Mouse (Mus musculus): ENCODE data around the gene Eif4g1. TPM values are rescaled to one million over a fixed set of nuclear protein-coding genes. Genes with fewer than 3 reads are reported as not detected.
A peak's percentile ranks its signal among the peaks of the same experiment; 100 is the strongest.

Eif4g1 gene
- polyA plus RNA-seq, 1 experiment from 2014 or later: 267 TPM

- H3K4me3 ChIP-seq: no peak overlapping the region
- no peaks in the 10 kb centered on the region for H3K36me3 ChIP-seq
- peak; percentile 76 for DNase-seq (ENCODE audit: low spot score)
- no peaks in the 10 kb centered on the region for H3K9me3 ChIP-seq (replicated peaks)
- 3% methylated on average over 8 of the region's 8 CpGs for WGBS
- no peak overlapping the region for H3K27ac ChIP-seq
- no peaks in the 10 kb centered on the region for H3K27me3 ChIP-seq (ENCODE audit: low read depth, poor library complexity, severe bottlenecking)
- H3K4me1 ChIP-seq: no peaks in the 10 kb centered on the region
Measured at GRCm38 (mm10) chr16:20642161-20642560, 26.0 kb upstream of the Eif4g1 start.

GRCm38 (mm10) chr16:20643911-20644310 lies 24.2 kb upstream of the Eif4g1 start:
- Histone ChIP-seq H3K4me1 (no peaks in the 10 kb centered on the region), H3K9me3 (replicated peaks) (no peaks in the 10 kb centered on the region), H3K27me3 (ENCODE audit: low read depth, poor library complexity, severe bottlenecking) (no peaks in the 10 kb centered on the region), H3K4me3 (no peak overlapping the region), H3K36me3 (no peaks in the 10 kb centered on the region), H3K27ac (no peak overlapping the region)
- no peak for DNase-seq (ENCODE audit: low spot score)
- WGBS: 87% methylated on average over 7 of the region's 7 CpGs

GRCm38 (mm10) chr16:20651076-20651946 lies 16.8 kb upstream of the Eif4g1 start, which contains the start of gene Psmd2:
TSS of gene Psmd2 (plus strand) at chr16:20651652.
- H3K9me3 ChIP-seq (replicated peaks): no peaks in the 10 kb centered on the region
- peak; percentile 99 for DNase-seq (ENCODE audit: low spot score)
- H3K36me3 ChIP-seq: peaks cover 33% of the 10 kb centered on the region
- no peaks in the 10 kb centered on the region for H3K27me3 ChIP-seq (ENCODE audit: low read depth, poor library complexity, severe bottlenecking)
- peaks cover 16% of the 10 kb centered on the region for H3K4me1 ChIP-seq
- 2% methylated on average over 46 of the region's 46 CpGs for WGBS
- peak within 1 kb of the TSS; percentile 78 for H3K4me3 ChIP-seq
- peak within 1 kb of the TSS; percentile 84 for H3K27ac ChIP-seq

DNA sequence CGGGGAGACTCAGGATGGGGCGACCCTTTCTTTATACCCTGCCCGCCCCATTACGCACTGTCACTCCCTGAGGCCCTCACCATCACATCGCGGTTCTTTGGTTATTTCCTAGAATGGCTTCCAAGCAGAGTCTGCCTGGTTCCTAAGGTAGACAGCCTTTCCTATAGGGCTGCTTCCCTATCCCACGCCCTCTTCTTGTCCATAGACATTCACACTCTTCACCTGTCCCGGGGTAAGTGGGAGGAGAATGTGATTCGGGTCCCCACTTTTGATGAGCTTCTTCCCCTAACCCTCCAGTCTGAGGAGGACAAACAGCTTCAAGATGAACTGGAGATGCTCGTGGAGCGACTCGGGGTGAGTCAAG lies 16.2 kb upstream of the Eif4g1 start:
- Histone ChIP-seq H3K4me3 (peak overlapping the region; percentile 78), H3K9me3 (replicated peaks) (no peaks in the 10 kb centered on the region), H3K27ac (peak overlapping the region; percentile 84), H3K27me3 (ENCODE audit: low read depth, poor library complexity, severe bottlenecking) (no peaks in the 10 kb centered on the region), H3K4me1 (peaks cover 16% of the 10 kb centered on the region), H3K36me3 (peaks cover 40% of the 10 kb centered on the region)
- 12% methylated on average over 12 of the region's 12 CpGs for WGBS
- no peak for DNase-seq (ENCODE audit: low spot score)

- Histone ChIP-seq H3K4me3 (peak overlapping the region; percentile 78; the same call in 1 of the 2 replicates), H3K9me3 (replicated peaks) (no peaks in the 10 kb centered on the region), H3K36me3 (peaks cover 54% of the 10 kb centered on the region), H3K4me1 (peaks cover 16% of the 10 kb centered on the region), H3K27me3 (ENCODE audit: low read depth, poor library complexity, severe bottlenecking) (no peaks in the 10 kb centered on the region), H3K27ac (no peak overlapping the region)
- DNase-seq (ENCODE audit: low spot score): no peak
- WGBS: 62% methylated on average over 2 of the region's 2 CpGs
Measured at GRCm38 (mm10) chr16:20653315-20653714, 14.8 kb upstream of the Eif4g1 start.

GRCm38 (mm10) chr16:20657661-20658060 lies 10.5 kb upstream of the Eif4g1 start:
- H3K36me3 ChIP-seq: peaks cover 97% of the 10 kb centered on the region
- 94% methylated on average over 4 of the region's 4 CpGs for WGBS
- no peak for DNase-seq (ENCODE audit: low spot score)
- peaks cover 5% of the 10 kb centered on the region for H3K4me1 ChIP-seq
- no peak overlapping the region for H3K27ac ChIP-seq
- H3K9me3 ChIP-seq (replicated peaks): no peaks in the 10 kb centered on the region
- no peak overlapping the region for H3K4me3 ChIP-seq
- H3K27me3 ChIP-seq (ENCODE audit: low read depth, poor library complexity, severe bottlenecking): no peaks in the 10 kb centered on the region

DNA sequence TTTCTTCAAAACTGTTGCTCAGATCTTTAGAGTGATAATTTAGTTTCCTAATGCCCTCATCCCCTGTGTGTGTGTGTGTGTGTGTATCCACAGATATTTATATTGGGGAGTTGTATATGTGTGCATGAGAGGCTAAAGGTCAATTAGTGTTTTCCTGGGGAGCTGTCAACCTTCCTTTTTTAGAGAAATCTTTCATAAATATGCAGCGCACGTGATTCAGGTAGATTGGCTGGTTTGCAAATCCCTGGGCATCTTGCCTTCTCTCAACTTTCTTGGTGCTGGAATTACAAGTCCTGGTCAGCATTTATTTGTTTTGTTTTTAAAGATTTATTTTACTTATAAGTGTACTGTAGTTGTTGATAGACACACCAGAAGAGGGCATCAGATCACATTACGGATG lies 2.2 kb downstream of the Eif4g1 start:
- WGBS: 94% methylated on average over 3 of the region's 3 CpGs
- H3K27ac ChIP-seq: no peak overlapping the region
- peaks cover 22% of the 10 kb centered on the region for H3K36me3 ChIP-seq
- H3K4me3 ChIP-seq: no peak overlapping the region
- peaks cover 24% of the 10 kb centered on the region for H3K4me1 ChIP-seq
- no peak for DNase-seq (ENCODE audit: low spot score)
- no peaks in the 10 kb centered on the region for H3K27me3 ChIP-seq (ENCODE audit: low read depth, poor library complexity, severe bottlenecking)
- H3K9me3 ChIP-seq (replicated peaks): no peaks in the 10 kb centered on the region

GRCm38 (mm10) chr16:20671886-20672285 lies 3.8 kb downstream of the Eif4g1 start:
- H3K27ac ChIP-seq: peak overlapping the region; percentile 98
- H3K4me1 ChIP-seq: peaks cover 24% of the 10 kb centered on the region
- WGBS: 28% methylated on average over 6 of the region's 6 CpGs
- peaks cover 32% of the 10 kb centered on the region for H3K36me3 ChIP-seq
- H3K4me3 ChIP-seq: peak overlapping the region; percentile 99
- no peak for DNase-seq (ENCODE audit: low spot score)
- H3K9me3 ChIP-seq (replicated peaks): no peaks in the 10 kb centered on the region
- H3K27me3 ChIP-seq (ENCODE audit: low read depth, poor library complexity, severe bottlenecking): no peaks in the 10 kb centered on the region

GRCm38 (mm10) chr16:20672500-20672902 lies 4.4 kb downstream of the Eif4g1 start:
- Histone ChIP-seq H3K4me3 (peak overlapping the region; percentile 99), H3K36me3 (peaks cover 38% of the 10 kb centered on the region), H3K4me1 (peaks cover 24% of the 10 kb centered on the region), H3K27me3 (ENCODE audit: low read depth, poor library complexity, severe bottlenecking) (no peaks in the 10 kb centered on the region), H3K9me3 (replicated peaks) (no peaks in the 10 kb centered on the region), H3K27ac (peak overlapping the region; percentile 98)
- peak; percentile 97 for DNase-seq (ENCODE audit: low spot score)
- WGBS: 1% methylated on average over 36 of the region's 38 CpGs

DNA sequence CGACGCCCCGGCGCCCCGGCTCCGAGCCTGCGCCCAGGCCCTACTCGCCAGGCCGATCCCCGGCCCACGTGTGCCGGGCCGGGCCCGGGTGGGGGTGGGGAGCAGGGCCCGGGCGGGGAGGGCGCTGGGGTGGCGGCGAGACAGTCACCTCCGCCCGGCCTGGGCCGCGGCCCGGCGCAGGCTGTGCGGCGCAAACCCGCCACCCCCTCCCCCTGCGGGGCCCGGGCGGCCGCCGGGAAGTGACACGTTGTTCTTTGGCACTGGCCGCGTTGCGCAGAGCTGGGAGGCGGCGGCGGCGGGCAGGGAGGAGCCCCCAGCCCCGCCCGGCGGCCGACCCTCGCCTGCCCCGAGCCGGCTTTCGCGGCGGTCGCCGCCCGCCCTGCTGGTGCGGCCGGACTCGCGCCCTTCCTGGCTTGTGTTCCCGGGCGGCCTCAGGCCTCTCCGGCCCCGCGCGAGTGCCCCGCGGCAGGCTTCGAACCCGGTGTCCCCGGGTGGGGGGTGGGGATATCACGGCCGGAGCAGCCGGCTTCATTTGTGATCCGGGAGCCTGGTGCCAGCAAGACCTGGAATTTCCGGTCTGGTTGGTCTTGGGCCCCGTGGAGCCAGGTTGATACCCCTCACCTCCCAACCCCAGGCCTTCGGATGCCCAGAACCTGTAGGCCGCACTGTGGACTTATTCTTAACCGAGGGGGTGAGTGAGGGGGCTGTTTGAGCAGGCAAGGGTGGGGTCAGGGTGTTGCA lies 5.0 kb downstream of the Eif4g1 start:
- no peaks in the 10 kb centered on the region for H3K27me3 ChIP-seq (ENCODE audit: low read depth, poor library complexity, severe bottlenecking)
- peaks cover 44% of the 10 kb centered on the region for H3K36me3 ChIP-seq
- under 1% methylated on average over 63 of the region's 78 CpGs for WGBS
- peak overlapping the region; percentile 98 for H3K27ac ChIP-seq
- peaks cover 24% of the 10 kb centered on the region for H3K4me1 ChIP-seq
- H3K4me3 ChIP-seq: peak overlapping the region; percentile 99
- H3K9me3 ChIP-seq (replicated peaks): no peaks in the 10 kb centered on the region
- DNase-seq (ENCODE audit: low spot score): no peak

GRCm38 (mm10) chr16:20673706-20674303 lies 5.7 kb downstream of the Eif4g1 start:
- no peaks in the 10 kb centered on the region for H3K27me3 ChIP-seq (ENCODE audit: low read depth, poor library complexity, severe bottlenecking)
- peak overlapping the region; percentile 98 for H3K27ac ChIP-seq
- peak overlapping the region; percentile 99 for H3K4me3 ChIP-seq
- peaks cover 24% of the 10 kb centered on the region for H3K4me1 ChIP-seq
- DNase-seq (ENCODE audit: low spot score): peak; percentile 44
- WGBS: 20% methylated on average over 14 of the region's 14 CpGs
- H3K36me3 ChIP-seq: peaks cover 51% of the 10 kb centered on the region
- H3K9me3 ChIP-seq (replicated peaks): no peaks in the 10 kb centered on the region

- Histone ChIP-seq H3K4me3 (peak overlapping the region; percentile 99; the same call in 1 of the 2 replicates), H3K9me3 (replicated peaks) (no peaks in the 10 kb centered on the region), H3K4me1 (peaks cover 24% of the 10 kb centered on the region), H3K27ac (no peak overlapping the region), H3K27me3 (ENCODE audit: low read depth, poor library complexity, severe bottlenecking) (no peaks in the 10 kb centered on the region), H3K36me3 (peaks cover 65% of the 10 kb centered on the region)
- DNase-seq (ENCODE audit: low spot score): no peak
- 92% methylated on average over 6 of the region's 6 CpGs for WGBS
Measured at GRCm38 (mm10) chr16:20675213-20675612, 7.1 kb downstream of the Eif4g1 start.

- Histone ChIP-seq H3K4me3 (no peak overlapping the region), H3K4me1 (peaks cover 22% of the 10 kb centered on the region), H3K9me3 (replicated peaks) (no peaks in the 10 kb centered on the region), H3K36me3 (peaks cover 80% of the 10 kb centered on the region), H3K27me3 (ENCODE audit: low read depth, poor library complexity, severe bottlenecking) (no peaks in the 10 kb centered on the region), H3K27ac (no peak overlapping the region)
- DNase-seq (ENCODE audit: low spot score): no peak
- 89% methylated on average over 4 of the region's 4 CpGs for WGBS
Measured at GRCm38 (mm10) chr16:20676702-20677101, 8.6 kb downstream of the Eif4g1 start.
